17 mouse cellular contexts compared by ENCODE assay signal in genomic region chr14:27096133-27096532, GRCm38 (mm10). TPM values are rescaled to one million over a fixed set of nuclear protein-coding genes. Genes with fewer than 3 reads are reported as not detected.
DNase-seq lines count a peak whose midpoint lies in the region; ATAC-seq and TF ChIP-seq lines count a peak whose summit lies in the region.
"Had no signal": no experiment of that assay in that cellular context is flagged by ENCODE, and none has a peak within 500 bp of the region (broad histone marks: within the 10 kb centered on the region; RNA-seq: fewer than 3 reads in every experiment).

No protein-coding gene starts in this region.

- TF ChIP-seq POLR2A in embryonic fibroblast, embryonic 13.5 days (IDR thresholded peaks at IDR 0.05; ENCODE audit: low read depth, low read length) = no peak

- H3K27me3 ChIP-seq in limb, embryonic 12.5 days = no peaks in the 10 kb centered on the region
- no peaks in the 10 kb centered on the region for H3K27me3 ChIP-seq in limb, embryonic 10.5 days (ENCODE audit: low read depth, poor library complexity, severe bottlenecking)
- H3K27me3 ChIP-seq: embryonic facial prominence, embryonic 15.5 days; forebrain, embryonic 15.5 days; lung, embryonic 15.5 days; midbrain, embryonic 13.5 days; neural tube, embryonic 12.5 days had no signal

- ATAC-seq in limb, embryonic 12.5 days (ENCODE audit: insufficient number of reproducible peaks, insufficient read depth, low FRiP score, low TSS enrichment, low read depth) = no peak
- peak; percentile 53 for ATAC-seq in CD4-positive, CD25-positive, alpha-beta regulatory T cell, adult 4 months
- ATAC-seq: activated CD4-positive, CD25-positive, alpha-beta regulatory T cell, adult 4 months had no signal

- 77% methylated on average over 9 of the region's 9 CpGs for WGBS in limb, embryonic 12.5 days
- WGBS in limb, embryonic 10.5 days = 82% methylated on average over 9 of the region's 9 CpGs

- H3K9me3 ChIP-seq in limb, embryonic 12.5 days = no peaks in the 10 kb centered on the region
- no peaks in the 10 kb centered on the region for H3K9me3 ChIP-seq in limb, embryonic 10.5 days (replicated peaks)
- H3K9me3 ChIP-seq: embryonic facial prominence, embryonic 15.5 days; forebrain, embryonic 15.5 days; G1E; lung, embryonic 15.5 days; midbrain, embryonic 13.5 days; neural tube, embryonic 12.5 days had no signal

- H3K4me1 ChIP-seq in limb, embryonic 12.5 days (replicated peaks) = 0 out of 2 replicates have a peak, but pooled peaks cover 2% of the 10 kb centered on the region
- 0 out of 2 replicates have a peak, but pooled peaks cover 6% of the 10 kb centered on the region for H3K4me1 ChIP-seq in limb, embryonic 10.5 days
- no peaks in the 10 kb centered on the region for H3K4me1 ChIP-seq in embryonic fibroblast, embryonic 13.5 days (ENCODE audit: control insufficient read depth, insufficient read depth, low read length)
- H3K4me1 ChIP-seq: embryonic facial prominence, embryonic 15.5 days; lung, embryonic 15.5 days had no signal

- peaks cover 89% of the 10 kb centered on the region for H3K36me3 ChIP-seq in limb, embryonic 12.5 days
- H3K36me3 ChIP-seq in limb, embryonic 10.5 days = peaks cover 96% of the 10 kb centered on the region
- H3K36me3 ChIP-seq: forebrain, embryonic 15.5 days; G1E had no signal

- H3K4me2 ChIP-seq in limb, embryonic 12.5 days = no peak overlapping the region
- H3K4me2 ChIP-seq: embryonic facial prominence, embryonic 15.5 days; forebrain, embryonic 15.5 days; heart, embryonic 11.5 days; lung, embryonic 15.5 days; midbrain, embryonic 13.5 days; neural tube, embryonic 12.5 days had no signal

- no peak for TF ChIP-seq CTCF in embryonic fibroblast, embryonic 13.5 days (IDR thresholded peaks at IDR 0.05; ENCODE audit: borderline replicate concordance, insufficient read depth, low read length)

- H3K9ac ChIP-seq in limb, embryonic 12.5 days (replicated peaks) = no peak overlapping the region
- H3K9ac ChIP-seq: embryonic facial prominence, embryonic 15.5 days; forebrain, embryonic 15.5 days; lung, embryonic 15.5 days; midbrain, embryonic 13.5 days; neural tube, embryonic 12.5 days had no signal

- no peak overlapping the region for H3K4me3 ChIP-seq in limb, embryonic 12.5 days (replicated peaks)
- H3K4me3 ChIP-seq in limb, embryonic 10.5 days = no peak overlapping the region
- no peak overlapping the region for H3K4me3 ChIP-seq in embryonic fibroblast, embryonic 13.5 days (ENCODE audit: insufficient read depth, low read length)
- H3K4me3 ChIP-seq: embryonic facial prominence, embryonic 15.5 days; forebrain, embryonic 15.5 days; left cerebral cortex, adult 2 months; lung, embryonic 15.5 days; midbrain, embryonic 13.5 days; neural tube, embryonic 12.5 days had no signal

- DNase-seq in limb, embryonic 10.5 days (ENCODE audit: low spot score) = no peak
- DNase-seq in 3T3-L1 (ENCODE audit: low read depth, low spot score) = peak; percentile 29
- no peak for DNase-seq in urinary bladder, postnatal 25 days (ENCODE audit: low spot score)
- no peak for DNase-seq in cerebellum, postnatal 4 days (ENCODE audit: low spot score in 2 of 2)
- DNase-seq: cerebellum, adult 11-12 months had no signal

- H3K27ac ChIP-seq in limb, embryonic 12.5 days = 0 out of 2 replicates have a peak overlapping the region, but pooled peaks have one; percentile 23
- no peak overlapping the region for H3K27ac ChIP-seq in limb, embryonic 10.5 days
- H3K27ac ChIP-seq in embryonic fibroblast, embryonic 13.5 days (ENCODE audit: insufficient read depth, low read length) = peak overlapping the region; percentile 6; the same call in 1 of the 2 replicates
- H3K27ac ChIP-seq: embryonic facial prominence, embryonic 15.5 days; forebrain, embryonic 15.5 days; left cerebral cortex, adult 2 months; lung, embryonic 15.5 days; midbrain, embryonic 13.5 days; neural tube, embryonic 12.5 days had no signal

RNA-seq across cellular contexts. Expression of gene Arhgef3, which starts 18.6 kb away (rescaled TPM):
- 26.6 and 27.4 TPM in 2 replicates for polyA plus RNA-seq in limb, embryonic 12.5 days (2016; fragmentation: Nextera tagmentation; extraction: Ambion mirVana)
- polyA plus RNA-seq in limb, embryonic 10.5 days (2016; fragmentation: Nextera tagmentation; extraction: Ambion mirVana) = 4.4 and 8.4 TPM in 2 replicates
- 100 to 1,000 TPM; 149 to 256 TPM for polyA plus RNA-seq in CD4-positive, CD25-positive, alpha-beta regulatory T cell, adult 4 months (2017; shearing (Covaris generic))
- polyA plus RNA-seq in embryonic fibroblast, embryonic 13.5 days (2011; ENCODE audit: insufficient read length, low read depth, missing spikeins) = 1.3 and 2.5 TPM in 2 replicates

RNA-seq across cellular contexts. Expression of gene Il17rd, which starts 57.4 kb away (rescaled TPM):
- 13.5 and 15.5 TPM in 2 replicates for polyA plus RNA-seq in limb, embryonic 12.5 days (2016; fragmentation: Nextera tagmentation; extraction: Ambion mirVana)
- polyA plus RNA-seq in limb, embryonic 10.5 days (2016; fragmentation: Nextera tagmentation; extraction: Ambion mirVana) = 17.4 and 18.2 TPM in 2 replicates
- polyA plus RNA-seq in CD4-positive, CD25-positive, alpha-beta regulatory T cell, adult 4 months (2017; shearing (Covaris generic)) = under 1 TPM; 0.20 TPM
- 10.2 and 19.3 TPM in 2 replicates for polyA plus RNA-seq in embryonic fibroblast, embryonic 13.5 days (2011; ENCODE audit: insufficient read length, low read depth, missing spikeins)
- polyA plus RNA-seq: G1E had no signal
